Mouse (Mus musculus) embryo, embryonic 11.5 days (tissue): Measurements from ENCODE around the gene Cd163l1.

Source experiments
- DNase-seq: peaks from one replicate; pipeline ENCODE4 v3.0.0-alpha.2; 2012; ENCODE audit warnings: low read depth, low spot score

The Cd163l1 gene

GRCm38 (mm10) chr7:140217967-140218366 lies at the start of gene Cd163l1:
Gene Cd163l1 (plus strand): TSS chr7:140218267.
- no peak for DNase-seq

GRCm38 (mm10) chr7:140169386-140169785 lies 48.7 kb upstream of the Cd163l1 start:
- no peak for DNase-seq

- no peak for DNase-seq
These were observed 47.2 kb upstream of the Cd163l1 start for GRCm38 (mm10) chr7:140170863-140171262.

GRCm38 (mm10) chr7:140172936-140173335 lies 45.1 kb upstream of the Cd163l1 start, which contains the start of gene Olfr523:
Gene Olfr523 (plus strand): TSS chr7:140173217.
- no peak for DNase-seq

- no peak for DNase-seq
These were observed 38.9 kb upstream of the Cd163l1 start for GRCm38 (mm10) chr7:140179176-140179575.

GRCm38 (mm10) chr7:140180692-140181091 lies 37.4 kb upstream of the Cd163l1 start:
- DNase-seq = no peak

GRCm38 (mm10) chr7:140184206-140184605 lies 33.9 kb upstream of the Cd163l1 start:
- no peak for DNase-seq

GRCm38 (mm10) chr7:140186646-140187620 lies 31.1 kb upstream of the Cd163l1 start:
- no peak for DNase-seq

GRCm38 (mm10) chr7:140187721-140188390 lies 30.2 kb upstream of the Cd163l1 start:
- DNase-seq = no peak

GRCm38 (mm10) chr7:140188391-140189328 lies 29.4 kb upstream of the Cd163l1 start:
- DNase-seq = no peak

- no peak for DNase-seq
These were observed 27.6 kb upstream of the Cd163l1 start for GRCm38 (mm10) chr7:140190435-140190834.

- no peak for DNase-seq
These were observed 25.6 kb upstream of the Cd163l1 start for GRCm38 (mm10) chr7:140192445-140192844.

GRCm38 (mm10) chr7:140192851-140193250 lies 25.2 kb upstream of the Cd163l1 start:
- DNase-seq = no peak

GRCm38 (mm10) chr7:140194031-140194430 lies 24.0 kb upstream of the Cd163l1 start:
- no peak for DNase-seq

GRCm38 (mm10) chr7:140196002-140196401 lies 22.1 kb upstream of the Cd163l1 start:
- DNase-seq = no peak

GRCm38 (mm10) chr7:140201090-140201489 lies 17.0 kb upstream of the Cd163l1 start:
- DNase-seq = no peak

- DNase-seq = no peak
These were observed 12.2 kb upstream of the Cd163l1 start, which contains the start of gene Olfr524 for GRCm38 (mm10) chr7:140205864-140206263. Gene Olfr524 (minus strand): TSS chr7:140205964.

- no peak for DNase-seq
These were observed 11.2 kb upstream of the Cd163l1 start for GRCm38 (mm10) chr7:140206904-140207303.

- DNase-seq = no peak
These were observed 9.9 kb upstream of the Cd163l1 start for GRCm38 (mm10) chr7:140208153-140208552.

- DNase-seq = no peak
These were observed 9.4 kb upstream of the Cd163l1 start for GRCm38 (mm10) chr7:140208677-140209076.

GRCm38 (mm10) chr7:140213841-140214240 lies 4.2 kb upstream of the Cd163l1 start:
- no peak for DNase-seq
